Mouse (Mus musculus): ENCODE results near the gene Zfp750.

- TF ChIP-seq CTCF (IDR thresholded peaks at IDR 0.05; ENCODE audit: low read depth, low read length) (no peak), POLR2A (IDR thresholded peaks at IDR 0.05; ENCODE audit: insufficient read depth, low read length) (no peak)
These were observed 25.7 kb upstream of the Zfp750 start for GRCm38 (mm10) chr11:121544755-121545397.
